Mouse (Mus musculus): ENCODE measurements around the gene Ythdf2.

The Ythdf2 gene

DNA sequence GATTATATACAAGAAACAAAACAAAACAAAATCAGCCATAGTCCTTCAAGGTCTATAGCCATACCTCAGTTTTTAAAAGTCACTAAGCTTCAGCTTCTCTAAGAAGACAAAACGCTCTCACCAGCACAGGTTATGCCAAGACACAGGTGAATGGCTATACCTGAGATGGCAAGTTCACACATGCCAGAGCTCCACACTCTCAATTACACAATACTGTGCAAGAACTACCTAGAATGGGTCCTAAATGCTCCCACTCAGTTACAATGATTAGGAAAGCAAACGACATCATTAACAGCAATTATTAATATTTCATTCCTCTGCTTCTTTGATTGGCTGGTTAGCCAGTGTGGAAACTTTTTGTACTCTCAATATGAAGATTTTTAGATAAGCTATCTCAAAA lies 2.8 kb downstream of the Ythdf2 start:
- DNase-seq = no peak

DNA sequence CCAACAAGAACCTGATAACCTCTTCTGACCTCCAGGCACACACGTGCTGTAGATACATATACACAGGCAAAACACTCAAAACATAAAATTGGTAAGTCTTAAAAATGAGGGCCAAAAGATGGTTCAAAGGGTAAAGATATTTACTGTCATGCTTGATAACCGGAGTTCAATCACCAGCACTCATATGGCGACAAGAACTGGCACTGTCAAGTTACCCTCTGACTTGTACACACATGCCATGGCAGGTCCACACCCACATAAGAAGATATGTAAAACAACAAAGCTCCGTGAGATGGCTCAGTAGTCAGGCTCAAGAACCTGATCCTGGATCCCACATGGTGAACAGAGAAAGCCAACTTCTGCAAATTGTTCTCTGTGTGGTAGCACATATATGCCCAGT lies 4.8 kb downstream of the Ythdf2 start:
- DNase-seq = no peak

DNA sequence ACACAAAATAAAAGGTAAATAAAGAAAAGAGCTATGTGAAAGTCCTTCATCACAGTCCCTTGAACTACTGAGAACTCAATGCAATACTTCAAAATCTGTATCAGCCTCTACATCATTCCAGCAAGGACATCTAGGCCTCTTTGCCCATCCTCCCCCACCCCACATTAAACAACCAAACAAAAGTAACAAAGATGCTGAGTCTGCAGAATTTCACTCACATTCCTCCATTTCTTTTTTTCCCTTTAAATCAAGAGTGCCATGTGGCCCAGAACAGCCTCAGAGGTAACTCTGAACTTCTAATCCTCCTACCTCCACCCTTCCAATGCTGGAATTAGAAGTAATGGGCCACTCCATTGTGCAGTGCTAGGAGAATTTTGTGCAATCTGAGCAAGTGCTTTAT lies 13.3 kb downstream of the Ythdf2 start:
- no peak for DNase-seq

DNA sequence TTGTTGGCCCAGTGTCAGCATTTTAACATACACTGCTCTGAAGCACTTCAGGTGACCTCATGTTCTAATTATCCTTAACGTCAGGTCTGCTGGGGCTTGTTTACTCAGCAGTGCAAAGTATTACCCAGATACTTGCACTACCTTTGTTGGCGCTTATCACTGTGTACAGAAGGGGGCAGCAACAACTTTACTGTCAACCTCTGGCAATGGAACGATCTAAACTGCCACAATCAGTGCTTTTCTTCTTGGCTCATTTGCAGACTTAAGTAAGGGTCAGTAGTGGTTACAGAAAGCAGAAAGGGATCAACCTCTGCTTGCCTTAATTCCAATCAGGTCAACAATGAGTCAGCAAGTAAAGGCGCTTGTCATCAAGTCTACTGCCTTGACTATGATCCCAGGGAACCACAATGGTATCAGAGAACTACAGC lies 13.8 kb downstream of the Ythdf2 start:
- DNase-seq = peak; percentile 54 to 70

DNA sequence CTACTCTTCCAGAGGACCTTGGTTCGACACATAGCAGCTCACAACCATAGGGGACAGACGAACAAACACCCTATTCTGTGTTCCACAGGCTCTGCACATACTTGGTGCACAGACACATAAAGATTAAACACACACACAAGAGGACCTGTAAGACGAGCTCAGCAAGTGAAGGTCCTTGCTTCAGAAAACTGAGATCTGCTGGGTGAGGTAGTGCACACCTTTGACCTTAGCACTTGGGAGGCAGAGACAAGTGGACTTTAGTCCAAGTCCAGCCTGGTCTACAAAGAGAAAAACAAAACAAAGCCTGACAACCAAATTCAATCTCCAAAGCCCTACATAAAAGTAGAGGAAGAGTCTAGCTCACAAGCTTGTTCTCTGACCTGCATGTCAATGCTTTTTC lies 17.1 kb downstream of the Ythdf2 start:
- no peak for DNase-seq

DNA sequence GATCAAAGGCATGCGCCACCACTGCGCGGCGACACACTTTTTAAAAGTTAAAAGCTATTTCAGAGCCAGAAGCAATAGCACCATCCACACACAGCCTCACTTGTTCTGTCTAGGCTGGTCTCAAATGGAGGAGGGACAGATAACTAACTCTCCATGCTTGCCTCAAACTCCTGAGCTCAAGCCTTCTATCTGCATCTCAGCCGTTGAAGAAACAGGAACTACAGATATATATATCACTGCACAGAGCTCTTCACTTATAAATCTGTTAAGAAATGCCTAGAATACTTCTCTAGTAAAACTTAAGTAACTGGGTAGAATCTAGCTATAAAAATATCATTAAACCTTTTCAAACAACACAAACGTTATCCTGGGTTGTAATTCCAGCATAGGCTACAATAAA lies 17.7 kb downstream of the Ythdf2 start:
- no peak for DNase-seq

DNA sequence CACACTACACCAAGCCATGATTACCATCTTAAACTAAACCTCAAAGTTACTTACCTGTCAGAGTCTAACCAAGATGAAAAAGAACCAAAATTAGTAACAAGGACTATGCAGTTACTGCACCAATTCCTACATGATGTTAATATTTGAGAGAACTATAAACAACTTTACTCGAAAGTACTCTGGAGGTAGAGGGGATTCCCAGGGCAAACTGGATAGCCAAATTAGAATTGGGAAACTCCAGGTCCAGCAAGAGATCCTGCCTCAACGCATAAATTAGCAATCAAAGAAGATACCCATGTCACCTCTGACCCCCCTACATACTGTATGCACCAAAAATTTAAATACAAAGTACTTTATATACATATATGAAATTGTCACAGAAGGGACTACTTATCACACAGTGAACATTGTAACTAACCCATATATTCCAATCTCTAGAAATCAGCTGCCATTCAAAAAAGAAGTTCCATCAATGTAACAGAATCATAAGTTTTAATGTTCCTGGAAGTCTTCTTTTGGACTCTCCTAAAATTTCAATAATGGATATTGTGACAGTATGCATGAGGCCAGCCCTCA lies 24.2 kb downstream of the Ythdf2 start:
- DNase-seq = no peak

DNA sequence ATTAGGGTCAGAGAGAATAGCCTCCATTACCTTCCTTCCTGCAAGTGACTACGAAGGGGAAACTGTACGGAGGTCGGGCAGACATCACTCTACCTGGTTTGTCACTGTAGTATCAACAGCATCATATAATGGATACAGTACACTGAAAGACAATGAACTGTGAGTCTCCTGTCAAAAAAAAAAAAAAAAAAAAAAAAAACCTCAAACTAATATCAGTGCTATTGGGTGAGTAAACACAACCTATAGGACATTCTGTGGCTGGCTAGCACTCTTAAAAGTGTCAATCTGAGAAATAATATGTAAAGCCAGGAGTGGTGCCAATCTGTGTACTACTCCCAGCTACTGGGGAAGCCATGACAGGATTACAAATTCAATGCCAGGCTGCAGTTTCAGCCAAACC lies 28.9 kb downstream of the Ythdf2 start:
- no peak for DNase-seq

DNA sequence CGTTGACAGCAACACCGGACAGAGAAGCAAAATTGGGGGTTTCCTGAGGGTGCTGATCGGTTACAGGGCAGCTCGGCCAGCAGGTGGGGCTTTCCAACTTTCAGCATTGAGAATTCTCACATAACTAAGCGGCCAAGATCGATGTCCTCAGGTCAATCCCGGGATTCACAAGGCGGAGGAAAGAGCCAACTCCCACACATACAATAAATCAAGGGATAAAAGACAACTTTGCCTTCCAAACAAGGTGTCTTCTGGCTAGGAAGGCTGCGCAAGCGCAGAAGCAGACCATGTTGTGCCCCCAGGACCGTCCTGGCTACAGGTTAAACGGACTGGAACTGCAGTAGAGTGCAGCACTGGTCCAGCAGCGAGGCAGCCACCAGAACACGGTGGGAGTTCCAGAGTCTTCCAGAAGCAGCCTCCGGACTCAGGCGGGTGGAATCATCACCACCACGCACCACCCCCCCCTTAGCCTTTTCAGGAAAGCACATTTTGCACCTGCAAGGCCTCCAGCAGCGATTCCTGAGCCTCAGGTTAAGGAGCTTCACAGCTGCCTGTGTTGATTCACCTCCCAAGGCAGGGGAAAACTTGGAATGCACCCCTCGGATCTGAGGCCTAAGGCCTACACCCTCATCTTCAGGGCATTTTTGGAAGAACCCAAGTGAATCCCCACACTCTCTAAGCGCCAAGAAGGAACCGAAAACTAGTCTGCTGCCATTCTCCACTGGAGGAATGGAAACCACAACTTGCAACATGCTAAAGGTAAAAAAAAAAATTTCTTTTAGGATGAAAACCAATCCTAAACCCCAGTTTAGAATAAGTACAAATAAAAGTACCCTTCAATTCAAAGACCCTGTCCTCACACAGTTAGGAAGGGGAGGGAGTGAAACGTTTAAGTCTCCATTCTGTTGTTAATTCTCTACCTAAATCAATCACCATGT lies 30.1 kb downstream of the Ythdf2 start:
- DNase-seq = no peak

DNA sequence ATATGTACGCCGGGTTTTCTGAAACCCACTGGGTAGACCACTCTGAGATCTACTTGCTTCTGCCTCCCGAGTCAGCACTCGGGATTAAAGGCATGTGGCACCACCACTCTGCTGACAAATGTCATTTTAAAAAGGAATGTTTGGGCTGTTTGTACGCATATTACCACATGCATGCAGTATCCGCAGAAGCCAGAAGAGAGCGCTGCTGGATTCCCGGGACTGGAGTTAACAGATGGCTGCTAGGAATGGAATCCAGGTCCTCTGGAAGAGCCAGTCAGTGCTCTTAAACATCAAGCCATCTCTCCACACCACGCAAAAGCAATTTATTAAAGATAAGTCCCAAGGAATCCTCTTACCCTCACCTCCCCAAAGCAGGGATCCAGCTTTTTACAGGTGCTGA lies 31.4 kb downstream of the Ythdf2 start:
- peak; percentile 22 to 44 for DNase-seq

DNA sequence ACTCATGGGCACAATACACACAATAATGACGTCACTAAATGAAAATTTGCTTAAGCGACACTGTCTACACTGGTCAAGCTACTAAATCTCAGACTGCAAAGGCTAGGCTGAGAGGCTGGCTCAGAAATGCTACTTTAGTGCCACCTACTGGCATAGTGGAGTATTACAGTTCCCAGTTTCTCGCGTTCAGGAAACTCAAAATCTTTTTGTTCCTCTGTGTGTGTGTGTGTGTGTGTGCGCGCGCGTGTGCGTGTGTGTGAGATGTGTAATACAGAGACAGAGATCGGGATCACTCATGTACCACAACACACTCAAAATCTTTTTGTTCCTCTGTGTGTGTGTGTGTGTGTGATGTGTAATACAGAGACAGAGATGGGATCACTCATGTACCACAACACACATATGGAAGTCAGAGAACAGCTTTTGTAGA lies 33.5 kb downstream of the Ythdf2 start:
- DNase-seq = peak in 1 of 2 experiments; percentile 56

DNA sequence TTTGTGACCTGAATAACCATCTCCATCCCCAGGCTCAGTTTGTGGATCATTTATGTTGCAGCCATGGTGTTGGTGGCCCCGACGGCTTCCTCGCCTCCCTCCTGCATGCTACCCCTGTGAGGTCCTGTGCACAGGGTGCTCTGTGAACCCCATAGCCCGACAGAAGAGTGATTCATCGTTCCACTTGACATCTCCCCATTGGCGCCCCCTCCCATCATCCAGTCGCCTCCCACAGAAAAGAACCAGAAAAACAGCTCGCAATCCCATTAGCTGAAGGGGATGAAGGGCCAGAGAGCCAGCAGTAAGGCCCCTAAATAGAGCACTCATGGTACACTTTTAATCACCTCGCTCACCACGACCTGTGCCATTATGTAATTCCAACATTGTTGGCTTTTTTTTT lies 35.6 kb downstream of the Ythdf2 start:
- no peak for DNase-seq

DNA sequence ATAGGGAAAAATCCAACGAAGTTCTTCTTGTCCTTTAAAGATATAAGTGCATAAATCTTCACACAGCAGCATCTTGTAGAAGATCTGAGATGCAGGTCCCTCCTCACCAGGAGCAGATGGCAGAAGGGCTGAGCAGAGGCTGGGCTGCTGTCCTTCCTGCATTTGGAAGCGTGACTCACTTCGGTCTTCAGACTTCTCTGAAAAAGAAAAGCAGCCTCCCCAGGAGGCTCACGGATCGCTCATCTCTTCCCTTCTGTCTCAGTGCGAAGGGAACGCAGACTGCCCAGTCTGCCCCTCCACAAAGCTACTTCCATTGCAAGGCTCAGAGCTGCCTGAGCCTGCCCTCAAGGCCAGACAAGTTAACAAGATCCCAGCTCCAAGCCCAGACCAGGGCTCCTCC lies 41.2 kb downstream of the Ythdf2 start:
- DNase-seq = no peak

DNA sequence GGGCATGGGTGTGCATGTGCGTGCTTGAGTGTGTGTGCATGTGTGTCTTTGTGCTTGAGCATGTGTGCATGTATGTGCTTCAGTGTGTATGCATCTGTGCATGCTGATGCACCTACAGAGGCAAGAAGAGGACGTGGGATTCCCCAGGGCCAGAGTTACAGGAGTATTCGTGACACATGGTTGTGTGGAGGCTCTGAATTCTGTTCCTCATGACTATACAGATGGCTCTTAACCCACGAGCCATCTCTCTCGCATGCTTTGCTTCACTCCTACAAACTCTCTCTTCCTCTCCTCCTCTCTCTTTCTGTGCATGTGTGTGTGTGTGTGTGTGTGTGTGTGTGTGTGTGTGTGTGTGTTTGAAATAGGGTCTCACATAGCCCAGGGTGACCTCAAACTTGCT lies 42.3 kb downstream of the Ythdf2 start:
- DNase-seq = no peak

DNA sequence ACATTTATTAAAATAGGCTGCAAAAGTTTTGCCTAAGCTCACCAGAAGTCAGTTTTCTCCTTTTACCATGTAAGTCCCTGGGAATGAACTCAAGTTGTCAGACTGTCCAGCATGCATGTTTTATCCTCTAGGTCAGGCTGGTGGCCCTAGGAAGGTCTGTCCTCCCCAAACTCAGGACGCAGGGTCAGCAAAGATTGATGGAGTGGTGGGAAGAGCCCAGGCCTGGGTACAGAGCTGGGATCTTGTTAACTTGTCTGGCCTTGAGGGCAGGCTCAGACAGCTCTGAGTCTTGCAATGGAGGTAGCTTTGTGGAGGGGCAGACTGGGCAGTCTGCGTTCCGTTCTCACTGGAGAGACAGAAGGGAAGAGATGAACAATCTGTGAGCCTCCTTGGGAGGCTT lies 42.8 kb downstream of the Ythdf2 start:
- no peak for DNase-seq

DNA sequence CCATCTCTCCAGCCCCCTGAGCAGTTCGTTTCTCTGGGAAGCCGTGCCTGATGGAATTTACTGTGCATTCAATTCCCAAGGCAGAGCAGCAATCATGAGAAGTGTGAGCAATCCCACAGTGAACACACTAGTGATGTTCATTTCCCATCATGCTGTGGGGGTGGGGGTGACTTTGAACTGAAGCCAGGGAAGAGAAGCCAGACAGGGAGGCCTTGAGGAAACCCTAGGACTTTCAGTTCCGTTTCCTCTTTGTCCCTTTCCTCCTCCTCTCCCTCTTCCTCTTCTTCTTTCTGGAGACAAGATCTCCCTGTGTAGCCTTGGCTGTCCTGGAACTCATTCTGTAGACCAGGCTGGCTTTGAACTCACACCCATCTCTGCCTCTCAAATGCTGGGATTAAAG lies 44.7 kb downstream of the Ythdf2 start:
- no peak for DNase-seq

DNA sequence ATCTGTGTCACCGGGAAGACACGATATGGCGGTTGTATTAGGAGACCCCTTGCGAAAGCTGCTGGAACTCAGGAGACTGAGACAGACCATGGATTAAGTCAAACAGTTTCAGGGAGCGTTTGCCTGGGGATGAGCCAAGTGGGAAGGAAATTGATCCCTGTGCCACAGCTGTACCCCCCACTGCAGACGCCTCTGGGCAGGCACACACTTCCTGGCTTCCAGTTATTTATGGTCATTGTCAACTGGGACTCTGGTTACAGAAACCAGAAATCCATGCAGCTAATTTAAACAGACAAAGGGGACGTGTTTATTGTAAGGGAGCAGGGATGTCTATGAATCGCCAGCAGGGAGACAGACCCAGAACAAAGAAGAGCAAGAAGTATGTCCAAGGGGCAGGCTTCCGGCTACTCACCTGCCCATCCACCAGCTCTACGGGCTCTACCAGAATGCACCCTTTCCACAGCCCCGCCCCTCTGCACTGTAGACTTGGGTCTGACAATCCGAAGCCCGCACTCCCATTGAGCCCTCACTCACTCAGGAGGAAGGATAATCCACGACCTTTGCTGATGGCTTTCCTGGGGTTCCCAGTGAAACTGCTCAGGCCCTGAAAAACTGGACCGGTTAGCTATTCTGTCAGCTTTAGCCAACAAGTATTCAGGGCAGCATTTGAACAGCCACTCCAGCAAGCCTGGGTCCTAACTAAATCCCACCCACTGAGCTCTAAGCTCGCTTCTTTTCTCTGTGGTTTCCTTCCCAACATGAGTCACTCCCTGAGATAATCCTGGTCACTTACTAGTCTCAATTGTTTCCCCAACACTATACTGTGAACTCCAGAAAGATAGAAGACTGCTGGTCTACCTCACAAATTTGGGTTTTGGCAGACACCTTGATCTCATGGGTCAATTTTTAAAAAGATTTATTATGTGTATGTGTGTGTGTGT lies 45.5 kb downstream of the Ythdf2 start:
- DNase-seq = no peak

DNA sequence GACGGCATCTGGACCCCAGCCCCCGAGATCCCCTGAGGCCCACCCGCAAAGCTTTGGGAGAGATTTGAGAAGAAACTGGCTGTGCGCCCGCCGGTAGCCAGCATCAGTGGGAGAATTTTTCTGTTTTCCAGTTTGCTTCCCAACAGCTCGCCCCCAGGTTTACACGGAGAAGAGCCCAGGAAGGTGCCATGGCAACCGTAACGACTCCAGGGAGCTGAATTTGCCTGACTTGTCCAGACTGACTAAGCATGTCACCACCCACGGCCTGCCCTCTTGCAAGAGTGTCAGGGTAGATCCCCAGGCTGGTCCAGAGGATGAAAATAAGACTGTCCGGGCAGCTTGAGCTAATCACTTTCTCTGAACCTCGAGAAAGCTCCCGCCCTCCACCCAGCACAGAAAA lies 46.4 kb downstream of the Ythdf2 start:
- DNase-seq = no peak

DNA sequence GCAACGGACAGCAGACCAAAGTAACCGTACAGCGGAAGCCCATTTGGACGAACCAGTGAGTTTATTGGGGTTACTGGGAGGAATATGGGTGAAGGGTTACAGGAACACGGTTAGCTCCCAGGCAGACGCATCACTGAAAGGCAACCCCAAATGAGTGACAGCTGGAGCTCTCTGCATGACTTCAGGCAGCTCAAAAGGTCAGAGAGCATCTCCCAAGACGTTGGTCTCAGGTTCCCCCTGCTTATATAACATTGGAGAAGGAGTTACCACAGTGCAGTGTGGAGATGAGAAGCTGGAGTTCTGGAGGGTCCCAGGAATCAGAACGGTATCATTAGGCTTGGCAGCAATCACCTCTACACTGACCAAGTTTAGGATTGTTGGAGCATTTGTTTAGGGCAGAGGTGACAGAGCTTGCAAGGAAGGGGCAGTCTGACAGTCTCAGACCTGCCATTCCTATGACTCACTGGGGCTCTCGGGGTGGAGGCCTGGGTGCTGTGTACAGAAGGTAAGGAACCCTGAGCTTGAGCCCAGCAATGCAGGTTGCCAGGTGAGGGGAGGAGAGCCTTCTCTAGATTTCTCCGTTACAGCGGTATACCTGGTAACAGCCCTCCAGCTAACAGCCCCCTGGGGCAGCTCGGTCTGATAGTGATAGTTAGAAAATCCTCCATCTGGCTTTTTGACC lies 55.0 kb downstream of the Ythdf2 start:
- DNase-seq = no peak

DNA sequence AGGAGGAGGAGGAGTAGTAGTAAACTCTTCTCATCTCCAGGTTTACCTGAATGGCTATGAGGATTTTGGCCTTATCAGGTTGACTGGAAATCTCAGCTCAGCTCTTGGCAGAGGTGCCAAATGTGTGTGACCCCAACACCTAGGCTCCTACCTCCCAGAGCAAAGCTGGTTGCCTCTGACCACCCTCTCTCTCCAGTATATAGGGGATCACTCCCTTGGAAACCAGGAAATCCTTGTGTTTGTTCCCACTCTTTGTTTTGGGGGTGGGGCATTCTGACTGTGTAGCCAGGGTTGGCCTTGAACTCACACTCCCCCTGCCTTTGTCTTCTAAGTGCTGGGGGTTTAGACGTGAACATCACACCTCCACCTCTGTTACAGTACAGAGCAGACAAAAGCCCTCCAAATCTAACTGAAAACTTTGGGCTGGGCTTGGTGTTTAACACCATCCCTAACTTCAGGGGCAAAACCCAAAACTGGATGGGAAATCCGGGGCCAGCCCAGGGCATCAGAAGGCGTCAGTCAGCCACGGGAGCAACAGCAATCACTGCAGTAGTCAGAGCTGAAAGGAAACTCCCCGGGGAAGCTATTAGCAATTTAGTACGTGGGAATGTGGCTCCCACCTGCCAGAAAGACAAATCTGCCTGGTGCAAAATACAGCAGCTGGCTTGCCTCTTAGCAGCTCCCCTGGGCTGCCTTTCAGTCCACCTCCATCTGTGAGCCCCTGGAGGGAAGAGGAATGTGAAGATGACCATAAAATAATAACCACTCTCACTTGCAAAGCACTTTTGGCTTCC lies 57.0 kb downstream of the Ythdf2 start:
- DNase-seq = no peak

DNA sequence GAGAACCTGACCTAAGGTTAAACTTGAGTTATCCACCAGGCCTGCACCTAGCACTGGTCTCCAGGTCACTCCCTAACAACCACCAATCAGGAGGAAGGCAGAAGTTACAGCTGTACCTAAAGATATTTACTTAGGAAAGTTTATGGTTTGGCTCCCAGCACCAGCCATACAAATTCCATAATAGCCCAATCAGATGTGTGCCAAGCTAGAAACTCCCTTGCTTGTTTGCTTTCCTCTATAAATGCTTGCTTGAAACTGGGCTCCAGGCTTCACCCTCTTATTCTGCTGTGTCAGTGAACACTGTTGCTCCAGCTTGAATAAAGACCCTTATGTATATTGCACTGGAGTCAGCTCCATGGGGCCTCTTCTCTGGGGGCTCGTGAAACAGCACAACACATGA lies 60.4 kb downstream of the Ythdf2 start:
- peak; percentile 13 to 51 for DNase-seq

DNA sequence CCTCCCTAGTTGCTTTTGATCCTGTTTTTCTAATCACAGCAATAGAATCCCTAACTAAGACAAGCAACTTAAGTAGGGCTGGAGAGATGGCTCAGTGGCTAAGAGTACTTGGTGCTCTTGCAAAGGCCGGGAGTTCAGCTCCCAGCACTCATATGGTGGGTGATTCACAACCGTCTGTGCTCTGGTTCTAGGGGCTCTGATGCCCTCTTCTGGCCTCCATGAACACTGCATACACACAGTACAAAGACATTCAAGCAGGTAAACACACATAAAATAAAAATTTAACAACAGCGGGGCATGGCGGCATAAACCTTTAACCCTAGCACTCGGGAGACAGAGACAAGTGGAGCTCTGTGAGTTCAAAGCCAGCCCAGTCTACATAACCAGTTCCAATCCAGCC lies 65.9 kb downstream of the Ythdf2 start:
- DNase-seq = no peak

All from lung, adult 18-20 months (tissue).